Comparison of ENCODE assay signal across 8 mouse cellular contexts in genomic region chr3:138064732-138065645, GRCm38 (mm10). TPM values are rescaled to one million over a fixed set of nuclear protein-coding genes. Genes with fewer than 3 reads are reported as not detected.
A peak's percentile ranks its signal among the peaks of the same experiment; 100 is the strongest.
DNase-seq lines count a peak whose midpoint lies in the region; ATAC-seq and TF ChIP-seq lines count a peak whose summit lies in the region.

Gene 1110002E22Rik (plus strand): TSS chr3:138065052.

- H3K9me3 ChIP-seq in lung, postnatal 0 days (ENCODE audit: low read length), result no peaks in the 10 kb centered on the region
- H3K9me3 ChIP-seq in forebrain, embryonic 15.5 days, result no peaks in the 10 kb centered on the region

- no peaks in the 10 kb centered on the region for H3K36me3 ChIP-seq in lung, postnatal 0 days (ENCODE audit: insufficient read depth, low read length)
- H3K36me3 ChIP-seq in forebrain, embryonic 15.5 days, result no peaks in the 10 kb centered on the region
- no peaks in the 10 kb centered on the region for H3K36me3 ChIP-seq in thymus, adult 2 months (ENCODE audit: control insufficient read depth, insufficient read depth, low read length)

- no peak within 1 kb of the TSS for H3K4me3 ChIP-seq in lung, postnatal 0 days (ENCODE audit: low read depth, low read length)
- no peak within 1 kb of the TSS for H3K4me3 ChIP-seq in forebrain, embryonic 15.5 days
- H3K4me3 ChIP-seq in thymus, adult 2 months (ENCODE audit: control insufficient read depth, insufficient read depth, low read length), result no peak within 1 kb of the TSS

- H3K9ac ChIP-seq in lung, postnatal 0 days (replicated peaks; ENCODE audit: low read depth), result no peak within 1 kb of the TSS
- H3K9ac ChIP-seq in forebrain, embryonic 15.5 days (replicated peaks), result no peak within 1 kb of the TSS

- peak; percentile 37 for DNase-seq in lung, postnatal 0 days (ENCODE audit: low spot score)
- no peak for DNase-seq in lung, postnatal 25 days (ENCODE audit: low spot score)
- no peak for DNase-seq in heart, postnatal 4 days
- DNase-seq in right cerebral cortex, postnatal 14 days, result peak; percentile 30
- DNase-seq in thymus, adult 18-20 months, result no peak
- no peak for DNase-seq in adrenal gland, postnatal 4 days (ENCODE audit: low spot score in 2 of 2)
- DNase-seq in thymus, adult 2 months, result no peak

- H3K27me3 ChIP-seq in lung, postnatal 0 days (replicated peaks; ENCODE audit: insufficient read depth, low read length), result no peaks in the 10 kb centered on the region
- H3K27me3 ChIP-seq in forebrain, embryonic 15.5 days, result no peaks in the 10 kb centered on the region
- H3K27me3 ChIP-seq in thymus, adult 2 months (ENCODE audit: control insufficient read depth, insufficient read depth, low read length), result no peaks in the 10 kb centered on the region

- no peak for TF ChIP-seq POLR2A in thymus, adult 2 months (IDR thresholded peaks at IDR 0.05; ENCODE audit: control insufficient read depth, extremely low read depth, insufficient read depth, low read length, poor library complexity)

- no peak for TF ChIP-seq CTCF in lung, postnatal 0 days (IDR thresholded peaks at IDR 0.05)
- no peak for TF ChIP-seq CTCF in thymus, adult 2 months (IDR thresholded peaks at IDR 0.05; ENCODE audit: borderline replicate concordance, control insufficient read depth, extremely low read depth, insufficient read depth, low read length, poor library complexity)

- H3K4me1 ChIP-seq in lung, postnatal 0 days (ENCODE audit: insufficient read depth, low read depth, low read length), result no peaks in the 10 kb centered on the region
- H3K4me1 ChIP-seq in forebrain, embryonic 15.5 days, result peaks cover 34% of the 10 kb centered on the region
- H3K4me1 ChIP-seq in thymus, adult 2 months (replicated peaks; ENCODE audit: control insufficient read depth, insufficient read depth, low read length), result no peaks in the 10 kb centered on the region

- no peak for TF ChIP-seq EP300 in lung, postnatal 0 days (IDR thresholded peaks at IDR 0.05)

- H3K27ac ChIP-seq in lung, postnatal 0 days (ENCODE audit: low read length), result no peak within 1 kb of the TSS
- H3K27ac ChIP-seq in forebrain, embryonic 15.5 days (replicated peaks), result peak within 1 kb of the TSS; percentile 31; the same call in 1 of the 2 replicates
- H3K27ac ChIP-seq in thymus, adult 2 months (ENCODE audit: control insufficient read depth, insufficient read depth, low read length), result no peak within 1 kb of the TSS

- WGBS in lung, postnatal 0 days, result 66% methylated on average over 32 of the region's 33 CpGs
- 71% methylated on average over 33 of the region's 33 CpGs for WGBS in forebrain, embryonic 15.5 days
- WGBS in thymus, adult 2 months, result 94% methylated on average over 33 of the region's 33 CpGs

- peak within 1 kb of the TSS; percentile 35; the same call in 1 of the 2 replicates for H3K4me2 ChIP-seq in lung, postnatal 0 days (replicated peaks; ENCODE audit: low read depth, low read length)
- no peak within 1 kb of the TSS for H3K4me2 ChIP-seq in forebrain, embryonic 15.5 days (replicated peaks)

- ATAC-seq in lung, postnatal 0 days, result no peak; the same call in 1 of the 2 replicates
- ATAC-seq in forebrain, embryonic 15.5 days (replicated peaks), result peak; percentile 29

RNA-seq across cellular contexts. Expression of gene 1110002E22Rik, which starts in this region (rescaled TPM):
- polyA plus RNA-seq in lung, postnatal 0 days (2015; fragmentation: Nextera tagmentation; extraction: Ambion mirVana), result 0.14 and 0.20 TPM in 2 replicates
- 0.14 and 0.22 TPM in 2 replicates for polyA plus RNA-seq in forebrain, embryonic 15.5 days (2015; fragmentation: Nextera tagmentation; extraction: Ambion mirVana)
- 10 to 100 TPM; 56.0 to 60.4 TPM for total RNA-seq in heart, postnatal 4 days (2021)
- total RNA-seq in adrenal gland, postnatal 4 days (2021), result 1 to 10 TPM; 1.7 to 2.9 TPM
- 0.28 and 0.74 TPM in 2 replicates for polyA plus RNA-seq in thymus, adult 2 months (2012; rRNA removed)

Comparison
In these comparisons a context has a peak if more than half of its experiments do, and no peak if none do; other contexts are left out.
1. RNA of gene 1110002E22Rik (total RNA-seq): 56.0 to 60.4 TPM in heart, postnatal 4 days; 1.7 to 2.9 TPM in adrenal gland, postnatal 4 days; every median in the first group is over 10 times any median in the second.
2. Peak in DNase-seq and H3K4me2 ChIP-seq in lung, postnatal 0 days; RNA of the gene not detected or under 1 TPM.
3. Peak in ATAC-seq and H3K27ac ChIP-seq in forebrain, embryonic 15.5 days; RNA of the gene not detected or under 1 TPM.